Mouse (Mus musculus): ENCODE results near the gene Acat2.
A peak's percentile ranks its signal among the peaks of the same experiment; 100 is the strongest.

- TF ChIP-seq CTCF (IDR thresholded peaks at IDR 0.05; ENCODE audit: low read depth) (no peak), EP300 (IDR thresholded peaks at IDR 0.05; ENCODE audit: low read depth) (peak; percentile 79; the same call in 1 of the 2 replicates)
Measured at GRCm38 (mm10) chr17:12915881-12916583, 44.5 kb downstream of the Acat2 start, which contains the start of gene Mrpl18.

All from heart, postnatal 0 days (tissue).